19 mouse cellular contexts compared by ENCODE assay signal in the genomic region with DNA sequence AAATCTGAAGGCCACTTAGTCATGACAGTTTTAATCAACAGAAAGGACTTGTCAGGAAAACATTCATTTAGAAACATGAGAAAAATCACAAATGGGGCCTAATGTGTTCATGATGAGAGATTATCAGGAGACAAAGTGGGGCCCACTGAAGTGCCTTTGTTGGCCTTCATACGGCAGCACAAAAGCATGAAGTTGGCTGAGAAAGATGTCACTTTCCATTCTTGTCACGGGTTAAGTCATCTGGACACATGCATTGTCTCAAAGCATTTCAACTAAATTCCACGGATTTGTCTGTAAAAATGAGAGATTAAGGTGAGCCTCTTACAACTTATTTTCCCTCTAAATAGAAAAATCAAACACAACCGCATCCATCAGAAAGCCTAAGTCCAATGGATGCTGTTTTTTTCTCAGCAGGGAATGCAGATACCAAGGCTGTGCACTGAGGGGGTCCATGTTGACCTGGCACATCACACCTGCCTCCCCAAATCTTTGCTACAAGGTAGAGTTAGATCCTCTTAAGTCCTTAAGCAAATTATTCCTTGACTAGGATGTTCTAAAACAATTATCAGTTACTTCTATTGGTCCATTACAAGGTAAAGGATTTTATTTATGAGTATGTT.
A peak's percentile ranks its signal among the peaks of the same experiment; 100 is the strongest.
DNase-seq lines count a peak whose midpoint lies in the region; ATAC-seq and TF ChIP-seq lines count a peak whose summit lies in the region.
"Had no signal": no experiment of that assay in that cellular context is flagged by ENCODE, and none has a peak within 500 bp of the region (broad histone marks: within the 10 kb centered on the region; RNA-seq: fewer than 3 reads in every experiment).

No protein-coding gene starts in this region.

- H3K4me3 ChIP-seq in hindbrain, postnatal 0 days (ENCODE audit: low read length), result no peak overlapping the region
- H3K4me3 ChIP-seq in hindbrain, embryonic 12.5 days, result no peak overlapping the region
- H3K4me3 ChIP-seq in testis, adult 2 months (ENCODE audit: control insufficient read depth, low read depth, low read length), result peak overlapping the region; percentile 10; the same call in 1 of the 2 replicates
- H3K4me3 ChIP-seq: embryonic facial prominence, embryonic 12.5 days; forebrain, embryonic 12.5 days; heart, embryonic 12.5 days had no signal

- no peaks in the 10 kb centered on the region for H3K4me1 ChIP-seq in hindbrain, postnatal 0 days (ENCODE audit: insufficient read depth, low read length)
- no peaks in the 10 kb centered on the region for H3K4me1 ChIP-seq in hindbrain, embryonic 12.5 days
- no peaks in the 10 kb centered on the region for H3K4me1 ChIP-seq in testis, adult 2 months (ENCODE audit: control insufficient read depth, insufficient read depth, low read length)
- H3K4me1 ChIP-seq: embryonic facial prominence, embryonic 12.5 days; forebrain, embryonic 12.5 days; heart, embryonic 12.5 days had no signal

- H3K9me3 ChIP-seq in hindbrain, postnatal 0 days (ENCODE audit: low read length), result no peaks in the 10 kb centered on the region
- no peaks in the 10 kb centered on the region for H3K9me3 ChIP-seq in hindbrain, embryonic 12.5 days (replicated peaks)
- H3K9me3 ChIP-seq: embryonic facial prominence, embryonic 12.5 days; forebrain, embryonic 12.5 days; heart, embryonic 12.5 days had no signal

- TF ChIP-seq CTCF in hindbrain, postnatal 0 days (IDR thresholded peaks at IDR 0.05; ENCODE audit: low read depth), result no peak
- no peak for TF ChIP-seq CTCF in testis, adult 2 months (IDR thresholded peaks at IDR 0.05; ENCODE audit: control insufficient read depth, insufficient read depth, insufficient replicate concordance, low read depth, low read length)

- no peak overlapping the region for H3K4me2 ChIP-seq in hindbrain, postnatal 0 days (ENCODE audit: low read depth, low read length)
- no peak overlapping the region for H3K4me2 ChIP-seq in hindbrain, embryonic 12.5 days (replicated peaks)
- H3K4me2 ChIP-seq: embryonic facial prominence, embryonic 12.5 days; forebrain, embryonic 12.5 days; heart, embryonic 12.5 days had no signal

- peak; percentile 34 for DNase-seq in embryo, embryonic 10 days (ENCODE audit: low spot score)
- no peak for DNase-seq in embryo, embryonic 9.5 days (ENCODE audit: extremely low spot score)
- peak; percentile 31 for DNase-seq in hindbrain, postnatal 0 days (ENCODE audit: low spot score)
- no peak for DNase-seq in testis, postnatal 14 days (ENCODE audit: low spot score)
- peak; percentile 89 for DNase-seq in retina, postnatal 1 day
- no peak for DNase-seq in lung, postnatal 14 days
- DNase-seq: adrenal gland, postnatal 14 days; cerebellum, adult 11-12 months; cerebellum, adult 9-11 months; forebrain, postnatal 0 days; gastrocnemius, postnatal 14 days had no signal

- no peaks in the 10 kb centered on the region for H3K27me3 ChIP-seq in hindbrain, postnatal 0 days (ENCODE audit: insufficient read depth, low read length)
- H3K27me3 ChIP-seq in hindbrain, embryonic 12.5 days, result no peaks in the 10 kb centered on the region
- H3K27me3 ChIP-seq in testis, adult 2 months (ENCODE audit: control insufficient read depth, insufficient read depth, low read length), result no peaks in the 10 kb centered on the region
- H3K27me3 ChIP-seq: embryonic facial prominence, embryonic 12.5 days; forebrain, embryonic 12.5 days; heart, embryonic 12.5 days; Patski had no signal

- H3K27ac ChIP-seq in hindbrain, postnatal 0 days, result no peak overlapping the region
- no peak overlapping the region for H3K27ac ChIP-seq in hindbrain, embryonic 12.5 days
- no peak overlapping the region for H3K27ac ChIP-seq in testis, adult 2 months (ENCODE audit: control insufficient read depth, insufficient read depth, low read depth, low read length)
- H3K27ac ChIP-seq: embryonic facial prominence, embryonic 12.5 days; forebrain, embryonic 12.5 days had no signal

- no peak for TF ChIP-seq POLR2A in testis, adult 2 months (IDR thresholded peaks at IDR 0.05; ENCODE audit: control insufficient read depth, low read depth, low read length)

- ATAC-seq in hindbrain, postnatal 0 days, result no peak
- ATAC-seq in hindbrain, embryonic 12.5 days (ENCODE audit: low FRiP score), result no peak
- ATAC-seq: activated CD4-positive, CD25-positive, alpha-beta regulatory T cell, adult 4 months; forebrain, postnatal 0 days; hindbrain, embryonic 16.5 days; Patski had no signal

- 47% methylated on average over 4 of the region's 4 CpGs for WGBS in hindbrain, postnatal 0 days
- 52% methylated on average over 4 of the region's 4 CpGs for WGBS in hindbrain, embryonic 12.5 days

- H3K9ac ChIP-seq in hindbrain, postnatal 0 days (replicated peaks; ENCODE audit: low read length), result no peak overlapping the region
- no peak overlapping the region for H3K9ac ChIP-seq in hindbrain, embryonic 12.5 days
- H3K9ac ChIP-seq: embryonic facial prominence, embryonic 12.5 days; forebrain, embryonic 12.5 days; forebrain, postnatal 0 days; heart, embryonic 12.5 days had no signal

- H3K36me3 ChIP-seq in hindbrain, postnatal 0 days (ENCODE audit: insufficient read depth, low read length), result no peaks in the 10 kb centered on the region
- H3K36me3 ChIP-seq in hindbrain, embryonic 12.5 days, result no peaks in the 10 kb centered on the region
- H3K36me3 ChIP-seq in testis, adult 2 months (ENCODE audit: control insufficient read depth, insufficient read depth, low read length), result no peaks in the 10 kb centered on the region
- H3K36me3 ChIP-seq: embryonic facial prominence, embryonic 12.5 days; forebrain, embryonic 12.5 days; heart, embryonic 12.5 days had no signal

Comparison
In these comparisons a context has a peak if more than half of its experiments do, and no peak if none do; other contexts are left out.
1. DNase-seq: peak in embryo, embryonic 10 days (single experiment), hindbrain, postnatal 0 days (single experiment) and retina, postnatal 1 day (single experiment); none in embryo, embryonic 9.5 days (single experiment), testis, postnatal 14 days (single experiment) and lung, postnatal 14 days (single experiment).